Mouse (Mus musculus) limb, embryonic 10.5 days (tissue): ENCODE data around the gene Cyp4f18. TPM values are rescaled to one million over a fixed set of nuclear protein-coding genes. Genes with fewer than 3 reads are reported as not detected.
"Not testable (repeated sequence)": the region's sequence is repeated elsewhere in the genome, so short reads cannot be mapped to it uniquely, and the experiment has no call there.

Experiments used
- DNase-seq: peaks from one replicate; pipeline ENCODE4 v3.0.0-alpha.2; 2017; ENCODE audit warnings: low spot score
- H3K27ac ChIP-seq: fragments of 300-500 bp; sonication (generic); 2 replicates; pipeline ENCODE4 v1.5.1; 2016; ENCODE audit warnings: mild to moderate bottlenecking
- H3K27me3 ChIP-seq: fragments of 300-500 bp; sonication (generic); 2 replicates; pipeline ENCODE4 v1.6.1; 2016; ENCODE audit warnings: low read depth, mild to moderate bottlenecking; ENCODE audit not compliant: poor library complexity, severe bottlenecking
- H3K36me3 ChIP-seq: fragments of 300-500 bp; sonication (generic); 2 replicates; pipeline ENCODE4 v1.6.1; 2016; ENCODE audit warnings: mild to moderate bottlenecking, moderate library complexity
- H3K4me1 ChIP-seq: fragments of 300-500 bp; sonication (generic); 2 replicates; pipeline ENCODE4 v1.6.1; 2016
- H3K4me3 ChIP-seq: fragments of 300-500 bp; sonication (generic); 2 replicates; pipeline ENCODE4 v1.5.1; 2016; ENCODE audit warnings: mild to moderate bottlenecking, moderate library complexity
- H3K9me3 ChIP-seq: fragments of 300-500 bp; sonication (generic); replicated peaks from 2 replicates; pipeline ENCODE4 v1.6.1; 2016; ENCODE audit warnings: mild to moderate bottlenecking
- WGBS: fragments of 180-500 bp; shearing (Covaris S2); methylation state at CpG from one replicate; pipeline ENCODE4 v1.1.7; 2016; 5-methylcytosine and 5-hydroxymethylcytosine counted together
- polyA plus RNA-seq: library from polyadenylated mRNA; unstranded; fragments of >200 nt; fragmentation: Nextera tagmentation; extraction: Ambion mirVana; gene quantifications from 2 replicates; pipeline ENCODE4 v1.2.1, GENCODE M21; 2016

Cyp4f18 gene
- 0.58 and 0.71 TPM in 2 replicates for polyA plus RNA-seq

DNA sequence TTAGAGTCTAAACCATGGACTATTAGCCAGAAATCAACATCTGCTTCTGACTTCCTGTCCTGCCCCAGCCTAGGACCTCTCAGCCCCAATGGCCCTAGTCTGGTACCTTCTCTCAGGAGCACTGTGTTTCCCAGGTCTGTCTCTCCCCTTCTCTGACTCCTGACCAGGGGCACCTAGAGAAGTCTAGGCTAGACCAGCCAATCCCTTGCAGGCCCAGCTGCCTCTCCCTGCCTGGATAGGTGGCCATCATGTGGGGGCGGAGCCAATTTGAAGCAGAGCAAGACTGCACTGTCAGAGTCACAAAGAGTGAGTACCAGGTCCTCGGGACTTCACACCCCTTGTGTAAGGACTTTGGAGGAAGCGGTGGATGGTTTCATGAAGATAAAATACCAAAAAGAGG lies at the start of gene Cyp4f18:
TSS of gene Cyp4f18 (minus strand) at position 154 of the 400 bp plus-strand sequence.
- 68% methylated on average over 3 of the region's 3 CpGs for WGBS
- H3K4me3 ChIP-seq = no peak within 1 kb of the TSS
- H3K27ac ChIP-seq = no peak within 1 kb of the TSS
- DNase-seq = no peak
- no peaks in the 10 kb centered on the region for H3K9me3 ChIP-seq
- H3K27me3 ChIP-seq = no peaks in the 10 kb centered on the region
- no peaks in the 10 kb centered on the region for H3K36me3 ChIP-seq
- H3K4me1 ChIP-seq = no peaks in the 10 kb centered on the region

DNA sequence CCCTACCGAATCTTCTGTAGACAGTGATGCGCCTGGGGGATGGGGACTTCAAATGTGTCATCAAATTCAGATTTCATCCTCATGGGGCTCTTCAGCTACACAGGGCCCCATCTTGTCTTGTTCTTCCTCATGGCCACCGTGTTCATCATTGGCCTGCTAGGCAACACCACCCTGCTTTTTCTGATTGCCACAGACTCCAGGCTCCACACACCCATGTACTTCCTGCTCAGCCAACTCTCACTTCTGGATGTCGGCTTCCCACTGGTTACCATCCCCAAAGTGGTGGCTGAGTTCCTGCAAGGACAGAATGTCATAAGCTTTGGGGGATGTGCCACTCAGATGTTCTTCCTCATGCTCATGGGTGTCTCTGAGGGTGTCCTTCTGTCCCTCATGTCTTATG lies 48.2 kb upstream of the Cyp4f18 start:
- WGBS = 86% methylated on average over 3 of the region's 4 CpGs
- not testable (repeated sequence) for DNase-seq, H3K4me3 ChIP-seq, H3K36me3 ChIP-seq, H3K9me3 ChIP-seq, H3K27ac ChIP-seq, H3K27me3 ChIP-seq, H3K4me1 ChIP-seq

DNA sequence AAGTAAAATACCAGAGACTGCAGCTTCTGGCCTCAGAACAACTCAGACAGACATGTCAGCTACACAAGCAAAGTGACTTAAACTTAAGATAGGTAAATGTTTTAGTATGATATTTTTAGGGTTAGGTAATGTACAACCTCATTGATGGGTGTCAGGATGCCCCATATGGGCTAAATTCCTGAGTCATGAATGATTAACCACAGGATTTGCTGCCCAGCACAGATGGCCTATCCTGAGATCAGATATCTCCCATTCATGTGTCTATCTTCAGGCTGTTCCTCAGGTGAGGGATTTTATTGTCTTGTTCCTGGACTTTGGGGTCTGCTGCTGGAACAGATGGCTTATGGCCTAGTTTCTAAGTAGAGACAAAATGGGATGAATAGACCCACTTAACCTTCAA lies 45.2 kb upstream of the Cyp4f18 start:
- H3K9me3 ChIP-seq, H3K4me3 ChIP-seq, H3K27me3 ChIP-seq, DNase-seq, H3K36me3 ChIP-seq, H3K27ac ChIP-seq, H3K4me1 ChIP-seq: not testable (repeated sequence)

DNA sequence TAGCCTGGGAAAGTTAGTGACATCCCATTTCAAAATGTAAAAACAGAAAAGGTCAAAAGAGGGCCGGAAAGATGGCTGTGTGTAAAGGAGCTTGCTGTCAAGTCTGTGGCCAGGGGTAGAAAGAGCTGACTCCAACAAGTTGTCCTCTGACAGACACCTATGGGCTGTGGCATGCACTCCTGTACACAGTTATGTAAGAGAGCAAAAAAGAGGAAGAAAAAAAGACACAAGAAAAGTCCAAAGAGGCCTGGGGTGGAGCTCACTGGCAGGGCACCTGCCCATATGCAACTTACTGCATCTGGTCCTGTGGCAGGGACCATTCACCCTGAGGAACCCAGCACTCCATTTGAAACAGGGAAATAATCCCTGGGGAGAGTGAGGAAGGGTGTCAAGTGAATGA lies 33.1 kb upstream of the Cyp4f18 start:
- Histone ChIP-seq H3K4me3 (no peak overlapping the region), H3K9me3 (no peaks in the 10 kb centered on the region), H3K4me1 (no peaks in the 10 kb centered on the region), H3K27ac (no peak overlapping the region), H3K27me3 (no peaks in the 10 kb centered on the region), H3K36me3 (no peaks in the 10 kb centered on the region)
- no peak for DNase-seq
- 79% methylated on average over 1 of the region's 1 CpGs for WGBS

DNA sequence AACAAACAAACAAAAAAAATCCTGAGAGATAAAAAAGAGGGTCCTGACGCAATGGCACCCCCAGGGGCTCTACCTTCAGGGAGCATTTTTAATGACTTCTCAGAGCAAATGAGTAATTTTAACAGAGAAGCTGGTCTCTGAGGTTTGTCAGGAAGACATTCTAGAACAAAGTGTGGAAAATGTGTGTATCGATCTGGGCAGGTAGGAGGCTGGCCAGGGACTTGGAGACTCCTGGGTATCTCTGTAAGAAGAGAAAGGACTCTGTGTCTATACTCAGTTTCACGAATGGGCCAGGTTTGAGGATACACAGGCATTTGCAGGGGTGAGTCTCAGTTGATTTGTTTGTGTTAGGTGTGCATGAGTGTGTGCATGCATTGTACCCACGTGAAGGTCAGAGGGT lies 31.5 kb upstream of the Cyp4f18 start, which contains the start of gene Olfr372:
TSS of gene Olfr372 (plus strand) at position 301 of the 400 bp plus-strand sequence.
- not testable (repeated sequence) for DNase-seq, H3K36me3 ChIP-seq, H3K4me3 ChIP-seq, H3K4me1 ChIP-seq, H3K9me3 ChIP-seq, H3K27ac ChIP-seq, H3K27me3 ChIP-seq
- WGBS = 80% methylated on average over 4 of the region's 4 CpGs

DNA sequence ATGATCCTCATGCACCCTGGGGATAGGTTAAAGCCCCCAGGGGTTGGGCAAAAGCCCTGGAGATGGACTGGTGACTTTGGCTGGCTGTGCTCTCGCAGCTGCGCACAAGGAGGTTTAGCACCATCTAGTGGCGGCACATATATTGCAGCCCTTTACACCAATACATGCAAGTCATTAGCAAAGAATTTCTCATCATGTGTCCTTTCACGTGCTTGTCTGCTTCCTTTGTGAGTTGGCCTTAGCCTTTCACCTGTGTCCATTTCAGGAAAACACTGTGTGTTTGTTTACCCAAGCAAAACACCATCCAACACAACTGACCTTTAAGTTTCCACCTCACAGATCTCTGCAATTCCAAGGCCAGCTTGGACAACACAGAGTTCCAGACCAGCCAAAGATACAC lies 23.5 kb upstream of the Cyp4f18 start:
- not testable (repeated sequence) for H3K9me3 ChIP-seq, H3K4me1 ChIP-seq, H3K4me3 ChIP-seq, DNase-seq, H3K27ac ChIP-seq, H3K27me3 ChIP-seq, H3K36me3 ChIP-seq
- WGBS = 43% methylated on average over 4 of the region's 4 CpGs

DNA sequence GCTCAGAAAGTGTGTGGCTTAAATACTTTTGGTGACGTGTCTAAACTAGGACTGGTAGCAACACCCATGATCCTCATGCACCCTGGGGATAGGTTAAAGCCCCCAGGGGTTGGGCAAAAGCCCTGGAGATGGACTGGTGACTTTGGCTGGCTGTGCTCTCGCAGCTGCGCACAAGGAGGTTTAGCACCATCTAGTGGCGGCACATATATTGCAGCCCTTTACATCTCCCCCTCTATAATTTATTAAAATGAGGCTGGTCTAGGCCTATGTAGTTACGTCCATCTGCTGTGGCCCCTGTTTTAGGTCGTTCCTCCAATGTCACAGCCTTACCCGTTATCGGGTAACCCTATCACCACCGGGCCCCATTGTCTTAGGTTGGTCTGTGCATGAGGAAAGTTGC lies 15.5 kb upstream of the Cyp4f18 start:
- not testable (repeated sequence) for H3K36me3 ChIP-seq, H3K27ac ChIP-seq, H3K27me3 ChIP-seq, H3K9me3 ChIP-seq, H3K4me1 ChIP-seq, H3K4me3 ChIP-seq, DNase-seq
- WGBS = 19% methylated on average over 5 of the region's 9 CpGs

DNA sequence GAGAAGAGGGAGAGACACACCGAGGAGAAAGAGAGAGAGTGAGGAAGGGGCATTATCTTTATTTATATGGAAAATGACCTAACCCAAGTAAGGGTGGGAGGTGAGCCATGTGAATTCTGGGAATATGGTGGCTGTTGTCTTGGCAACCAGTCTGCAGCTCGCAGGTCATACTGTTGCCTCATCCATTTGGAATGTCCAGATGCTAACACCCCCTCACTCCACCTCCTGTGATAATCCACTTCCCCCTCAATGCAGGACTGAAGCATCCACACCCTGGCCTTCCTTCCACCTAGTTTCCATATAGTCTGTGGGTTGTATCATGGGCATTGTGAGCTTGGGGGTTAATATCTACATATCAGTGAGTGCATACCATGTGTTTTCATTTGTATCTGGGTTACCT lies 10.4 kb upstream of the Cyp4f18 start:
- no peak overlapping the region for H3K4me3 ChIP-seq
- H3K9me3 ChIP-seq = no peaks in the 10 kb centered on the region
- no peaks in the 10 kb centered on the region for H3K4me1 ChIP-seq
- peak; percentile 18 for DNase-seq
- H3K27ac ChIP-seq = no peak overlapping the region
- no peaks in the 10 kb centered on the region for H3K27me3 ChIP-seq
- no peaks in the 10 kb centered on the region for H3K36me3 ChIP-seq
- WGBS = 68% methylated on average over 2 of the region's 2 CpGs

DNA sequence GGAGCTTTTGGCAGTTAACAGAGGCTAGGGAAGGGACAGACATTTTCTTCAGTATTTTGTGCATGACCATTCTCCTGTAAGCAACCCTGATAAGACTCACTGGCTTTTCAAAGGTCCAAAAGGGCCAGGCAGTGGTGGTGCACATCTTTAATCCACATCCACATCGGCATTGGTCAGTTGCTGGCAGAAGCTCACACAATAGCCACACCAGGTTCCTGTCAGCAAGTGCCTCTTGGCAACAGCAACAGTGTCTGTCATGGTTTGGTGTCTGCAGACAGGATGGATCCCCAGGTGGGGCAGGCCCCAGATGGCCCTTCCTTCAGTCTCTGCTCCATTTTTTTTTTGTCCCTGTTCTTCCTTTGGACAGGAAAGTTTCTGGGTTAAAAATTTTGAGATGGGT lies 9.6 kb upstream of the Cyp4f18 start:
- H3K9me3 ChIP-seq, H3K4me3 ChIP-seq, H3K4me1 ChIP-seq, H3K27ac ChIP-seq, H3K27me3 ChIP-seq, H3K36me3 ChIP-seq: not testable (repeated sequence)
- 89% methylated on average over 1 of the region's 1 CpGs for WGBS
- DNase-seq = peak; percentile 14

DNA sequence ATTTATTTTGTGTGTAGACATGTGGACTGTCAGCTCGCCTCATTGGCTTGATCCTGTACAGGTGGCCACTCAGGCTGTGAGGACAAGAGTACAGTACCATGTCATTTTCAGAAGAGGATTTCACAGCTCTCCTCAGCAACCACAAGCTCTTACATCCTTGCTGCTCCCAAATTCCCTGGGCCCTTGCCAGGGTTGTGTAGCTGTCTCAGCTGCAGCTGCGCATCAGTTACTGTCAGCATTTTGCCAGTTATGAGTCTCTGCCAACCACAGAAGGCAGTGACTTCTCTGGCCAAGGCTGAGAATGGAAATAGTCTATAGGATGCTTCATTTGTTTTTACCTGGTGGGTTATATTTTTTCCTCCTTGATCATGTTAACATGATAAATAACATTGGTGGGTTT lies 8.7 kb upstream of the Cyp4f18 start:
- DNase-seq = peak; percentile 12
- 86% methylated on average over 2 of the region's 2 CpGs for WGBS
- Histone ChIP-seq H3K27ac (no peak overlapping the region), H3K9me3 (no peaks in the 10 kb centered on the region), H3K4me3 (no peak overlapping the region), H3K4me1 (no peaks in the 10 kb centered on the region), H3K27me3 (no peaks in the 10 kb centered on the region), H3K36me3 (no peaks in the 10 kb centered on the region)

DNA sequence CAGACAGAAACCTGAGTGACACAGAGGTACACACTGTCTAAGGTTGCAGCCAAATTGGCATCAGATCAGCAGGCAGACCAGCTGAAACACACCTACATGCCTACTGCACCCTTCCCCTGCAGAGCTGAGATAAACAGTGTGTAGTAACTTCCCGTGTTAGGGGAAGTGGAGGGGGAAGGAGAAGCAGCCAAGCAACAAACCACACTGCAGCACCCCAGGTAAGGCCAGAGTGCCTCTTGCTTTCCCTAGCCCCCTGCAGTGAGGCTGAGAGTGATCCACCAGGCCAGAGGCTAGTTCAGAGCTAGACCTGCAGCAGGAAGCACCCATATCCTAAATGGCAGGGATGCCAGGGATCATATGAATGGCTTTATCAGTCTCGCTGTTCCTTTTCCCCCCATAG lies 7.9 kb upstream of the Cyp4f18 start:
- not testable (repeated sequence) for H3K4me3 ChIP-seq, H3K27me3 ChIP-seq, H3K4me1 ChIP-seq, H3K36me3 ChIP-seq, H3K9me3 ChIP-seq, H3K27ac ChIP-seq, DNase-seq
- 82% methylated on average over 2 of the region's 2 CpGs for WGBS

DNA sequence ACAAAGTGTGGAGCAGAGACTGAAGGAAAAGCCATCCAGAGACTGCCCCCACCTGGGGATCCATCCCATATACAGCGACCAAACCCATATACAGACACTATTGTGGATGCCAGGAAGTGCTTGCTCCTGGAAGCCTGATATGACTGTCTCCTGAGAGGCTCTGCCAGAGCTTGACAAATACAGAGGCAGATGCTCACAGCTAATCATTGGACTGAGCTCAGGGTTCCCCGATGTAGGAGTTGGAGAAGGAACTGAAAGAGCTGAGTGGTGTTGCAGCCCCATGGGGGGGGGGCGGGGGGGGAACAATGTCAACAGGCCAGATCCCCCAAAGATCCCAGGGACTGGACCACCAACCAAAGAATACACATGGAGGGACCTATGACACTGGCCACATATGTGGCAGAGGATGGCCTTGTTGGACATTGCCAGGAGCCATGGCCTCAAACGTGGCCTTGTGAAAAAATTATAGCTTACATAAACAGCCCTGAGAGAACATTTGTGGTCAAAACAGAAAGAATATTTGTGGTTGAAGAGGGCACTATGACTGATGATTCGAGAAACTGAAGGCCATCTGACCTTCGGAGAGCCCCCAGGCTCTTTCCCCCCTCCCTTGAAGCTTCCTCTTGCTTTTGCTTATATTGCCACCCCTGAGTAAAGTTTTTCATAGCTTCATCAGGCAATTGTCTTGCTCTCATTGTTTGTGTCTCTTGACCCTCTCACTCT lies 4.2 kb upstream of the Cyp4f18 start:
- H3K27ac ChIP-seq, H3K4me1 ChIP-seq, H3K36me3 ChIP-seq, H3K9me3 ChIP-seq, H3K4me3 ChIP-seq, H3K27me3 ChIP-seq: not testable (repeated sequence)
- peak; percentile 11 for DNase-seq
- WGBS = 83% methylated on average over 6 of the region's 6 CpGs

DNA sequence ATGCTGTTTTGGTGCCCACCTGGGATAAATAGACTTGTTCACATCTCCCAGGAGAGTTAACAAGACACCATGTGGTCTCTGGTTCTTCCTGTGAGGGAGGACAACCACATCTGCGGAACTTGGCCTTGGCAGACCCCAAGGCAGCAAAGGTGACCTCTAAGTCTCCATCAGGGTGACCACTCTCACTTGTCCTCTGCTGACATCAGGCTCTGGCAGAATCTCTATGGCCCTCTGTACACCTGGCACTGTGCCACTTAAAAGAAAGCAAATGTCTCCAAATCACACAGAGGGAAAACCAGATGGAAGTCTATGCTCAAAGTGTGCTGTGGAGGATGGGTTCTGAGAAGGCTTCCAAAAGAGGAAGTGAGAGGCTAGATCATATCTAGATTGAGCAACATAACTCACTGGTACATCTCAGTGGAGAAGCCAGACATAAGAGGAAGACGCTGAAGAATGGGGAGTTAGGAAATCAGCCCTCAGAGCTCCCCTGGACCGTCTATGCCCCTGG lies 1.2 kb downstream of the Cyp4f18 start:
- DNase-seq = no peak
- WGBS = 72% methylated on average over 3 of the region's 3 CpGs
- Histone ChIP-seq H3K4me3 (no peak overlapping the region), H3K9me3 (no peaks in the 10 kb centered on the region), H3K4me1 (no peaks in the 10 kb centered on the region), H3K27me3 (no peaks in the 10 kb centered on the region), H3K27ac (no peak overlapping the region), H3K36me3 (no peaks in the 10 kb centered on the region)

DNA sequence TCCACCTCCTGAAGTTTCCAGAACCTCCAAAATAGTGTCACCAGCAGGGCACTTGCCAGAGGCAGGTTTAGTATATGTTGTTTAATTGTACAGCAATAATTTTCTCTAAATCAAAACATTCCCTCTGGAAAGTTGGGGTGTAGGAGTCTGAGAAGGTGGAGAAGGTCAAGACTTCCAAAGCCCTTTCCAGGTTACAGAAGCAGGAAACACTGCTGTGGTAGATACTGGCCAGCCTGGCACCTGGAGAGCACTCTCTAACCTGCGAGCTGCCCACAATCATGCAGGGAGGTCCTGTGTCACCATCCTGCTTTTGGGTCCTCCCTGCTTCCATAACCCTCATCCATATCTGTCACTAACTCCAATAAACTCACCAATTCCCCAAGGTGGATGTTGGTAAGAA lies 2.7 kb downstream of the Cyp4f18 start:
- WGBS = 85% methylated on average over 1 of the region's 1 CpGs
- Histone ChIP-seq H3K4me1 (no peaks in the 10 kb centered on the region), H3K27ac (no peak overlapping the region), H3K36me3 (no peaks in the 10 kb centered on the region), H3K9me3 (no peaks in the 10 kb centered on the region), H3K4me3 (no peak overlapping the region), H3K27me3 (no peaks in the 10 kb centered on the region)
- DNase-seq = no peak
